Mouse (Mus musculus) myocyte (in vitro differentiated cells): ENCODE measurements around the gene Zfp853. TPM values are rescaled to one million over a fixed set of nuclear protein-coding genes. Genes with fewer than 3 reads are reported as not detected.

ENCODE experiments used
- H3K27me3 ChIP-seq: one replicate; pipeline ENCODE4 v1.6.1; 2011; ENCODE audit not compliant: control insufficient read depth, insufficient read depth, insufficient read length
- H3K36me3 ChIP-seq: one replicate; pipeline ENCODE4 v1.6.1; 2011; ENCODE audit not compliant: control insufficient read depth, insufficient read depth
- H3K4me2 ChIP-seq: one replicate; pipeline ENCODE4 v1.6.1; 2011; ENCODE audit warnings: low read depth, control low read depth
- H3K4me3 ChIP-seq: one replicate; pipeline ENCODE4 v1.5.1; 2011; ENCODE audit warnings: mild to moderate bottlenecking, control low read depth, moderate library complexity
- H3K79me2 ChIP-seq: one replicate; pipeline ENCODE4 v1.6.1; 2011; ENCODE audit not compliant: control insufficient read depth, insufficient read depth
- H3ac ChIP-seq: one replicate; pipeline ENCODE4 v1.6.1; 2011; ENCODE audit not compliant: control insufficient read depth, insufficient read length
- CEBPB ChIP-seq: IDR thresholded peaks from 2 replicates; pipeline ENCODE4 v1.6.1; 2011; ENCODE audit warnings: mild to moderate bottlenecking, moderate library complexity; ENCODE audit not compliant: poor library complexity, insufficient read depth, severe bottlenecking
- E2F4 ChIP-seq: IDR thresholded peaks from one replicate; pipeline ENCODE4 v1.6.1; 2011; ENCODE audit warnings: mild to moderate bottlenecking, control low read depth, moderate library complexity; ENCODE audit not compliant: insufficient read depth
- MAX ChIP-seq: IDR thresholded peaks from one replicate; pipeline ENCODE4 v1.6.1; 2011; ENCODE audit warnings: low read depth, mild to moderate bottlenecking, control low read depth
- MYOD1 ChIP-seq, 3 experiments: IDR thresholded peaks; one replicate each; pipeline ENCODE4 v1.6.1; 2011; ENCODE audit warnings: control low read depth in 2 of 3, low read depth in 2 of 3, mild to moderate bottlenecking in 2 of 3, moderate library complexity in 1 of 3; ENCODE audit not compliant: insufficient read length in 2 of 3, control insufficient read depth in 1 of 3
- MYOG ChIP-seq, 3 experiments: IDR thresholded peaks; one replicate each; pipeline ENCODE4 v1.6.1; 2011; ENCODE audit warnings: control low read depth in 2 of 3, low read depth in 2 of 3, mild to moderate bottlenecking in 2 of 3; ENCODE audit not compliant: insufficient read length in 2 of 3, control insufficient read depth in 1 of 3, insufficient read depth in 1 of 3
- POLR2A ChIP-seq: IDR thresholded peaks from one replicate; pipeline ENCODE4 v1.6.1; 2011; ENCODE audit warnings: low read depth, mild to moderate bottlenecking, control low read depth, moderate library complexity; ENCODE audit not compliant: insufficient read length
- POLR2AphosphoS2 ChIP-seq: IDR thresholded peaks from one replicate; pipeline ENCODE4 v1.6.1; 2011; ENCODE audit warnings: low read depth, control low read depth; ENCODE audit not compliant: insufficient read length
- REST ChIP-seq: IDR thresholded peaks from one replicate; pipeline ENCODE4 v1.6.1; 2011; ENCODE audit warnings: mild to moderate bottlenecking, control low read depth, moderate library complexity; ENCODE audit not compliant: insufficient read depth, insufficient read length
- SRF ChIP-seq: IDR thresholded peaks from one replicate; pipeline ENCODE4 v1.6.1; 2011; ENCODE audit warnings: low read depth; ENCODE audit not compliant: control insufficient read depth, insufficient read length
- TCF12 ChIP-seq: IDR thresholded peaks from one replicate; pipeline ENCODE4 v1.6.1; 2011; ENCODE audit warnings: mild to moderate bottlenecking, control low read depth; ENCODE audit not compliant: poor library complexity, insufficient read depth, severe bottlenecking
- TCF3 ChIP-seq: IDR thresholded peaks from one replicate; pipeline ENCODE4 v1.6.1; 2011; ENCODE audit warnings: low read depth, control low read depth; ENCODE audit not compliant: insufficient read length
- USF1 ChIP-seq: IDR thresholded peaks from one replicate; pipeline ENCODE4 v1.6.1; 2011; ENCODE audit warnings: low read depth, mild to moderate bottlenecking, control low read depth, moderate library complexity
- polyA plus RNA-seq: library from polyadenylated mRNA; unstranded; fragments of >200 nt; fragmentation: generic; extraction: Trizol; gene quantifications from one replicate; pipeline ENCODE4 v1.2.1, GENCODE M21; 2012; ENCODE audit warnings: missing spikeins

Gene Zfp853
- polyA plus RNA-seq, 1 experiment: 0.01 TPM

- TF ChIP-seq MAX (no peak), POLR2AphosphoS2 (no peak), TCF12 (no peak), REST (no peak), MYOG (IDR thresholded peaks at IDR 0.05; ENCODE audit: control insufficient read depth in 1 of 3, insufficient read depth in 1 of 3, insufficient read length in 2 of 3, low read depth in 2 of 3) (no peak), POLR2A (no peak), CEBPB (no peak), TCF3 (no peak), E2F4 (no peak)
- H3K79me2 ChIP-seq: no peaks in the 10 kb centered on the region
- H3ac ChIP-seq: no peak overlapping the region
- peaks cover 4% of the 10 kb centered on the region for H3K27me3 ChIP-seq
- H3K36me3 ChIP-seq: no peaks in the 10 kb centered on the region
- no peak overlapping the region for H3K4me3 ChIP-seq
- no peak overlapping the region for H3K4me2 ChIP-seq
Observed at GRCm38 (mm10) chr5:143287774-143288328, 5.6 kb downstream of the Zfp853 start.

- H3K79me2 ChIP-seq: no peaks in the 10 kb centered on the region
- H3K4me2 ChIP-seq: no peak overlapping the region
- peaks cover 4% of the 10 kb centered on the region for H3K27me3 ChIP-seq
- H3K36me3 ChIP-seq: no peaks in the 10 kb centered on the region
- no peak overlapping the region for H3K4me3 ChIP-seq
- TF ChIP-seq REST (no peak), USF1 (no peak), POLR2A (no peak), E2F4 (no peak), TCF3 (no peak), SRF (no peak), MYOG (IDR thresholded peaks at IDR 0.05; ENCODE audit: control insufficient read depth in 1 of 3, insufficient read depth in 1 of 3, insufficient read length in 2 of 3, low read depth in 2 of 3) (no peak), MAX (no peak), CEBPB (no peak), POLR2AphosphoS2 (no peak), MYOD1 (IDR thresholded peaks at IDR 0.05; ENCODE audit: control insufficient read depth in 1 of 3, insufficient read length in 2 of 3, low read depth in 2 of 3) (no peak), TCF12 (no peak)
- H3ac ChIP-seq: no peak overlapping the region
Observed at GRCm38 (mm10) chr5:143284762-143285161, 8.7 kb downstream of the Zfp853 start.

GRCm38 (mm10) chr5:143279247-143279646 lies 14.2 kb downstream of the Zfp853 start:
- no peak overlapping the region for H3ac ChIP-seq
- H3K36me3 ChIP-seq: no peaks in the 10 kb centered on the region
- TF ChIP-seq POLR2A: no peak
- no peak for TF ChIP-seq MAX
- TF ChIP-seq SRF: no peak
- no peak for TF ChIP-seq TCF3
- no peak for TF ChIP-seq MYOG (IDR thresholded peaks at IDR 0.05; ENCODE audit: control insufficient read depth in 1 of 3, insufficient read depth in 1 of 3, insufficient read length in 2 of 3, low read depth in 2 of 3)
- TF ChIP-seq E2F4: no peak
- TF ChIP-seq TCF12: no peak
- no peak for TF ChIP-seq USF1
- TF ChIP-seq CEBPB: no peak
- TF ChIP-seq MYOD1 (IDR thresholded peaks at IDR 0.05; ENCODE audit: control insufficient read depth in 1 of 3, insufficient read length in 2 of 3, low read depth in 2 of 3): no peak
- TF ChIP-seq REST: no peak
- no peak for TF ChIP-seq POLR2AphosphoS2
- H3K27me3 ChIP-seq: no peaks in the 10 kb centered on the region
- no peak overlapping the region for H3K4me2 ChIP-seq
- no peak overlapping the region for H3K4me3 ChIP-seq
- H3K79me2 ChIP-seq: no peaks in the 10 kb centered on the region

DNA sequence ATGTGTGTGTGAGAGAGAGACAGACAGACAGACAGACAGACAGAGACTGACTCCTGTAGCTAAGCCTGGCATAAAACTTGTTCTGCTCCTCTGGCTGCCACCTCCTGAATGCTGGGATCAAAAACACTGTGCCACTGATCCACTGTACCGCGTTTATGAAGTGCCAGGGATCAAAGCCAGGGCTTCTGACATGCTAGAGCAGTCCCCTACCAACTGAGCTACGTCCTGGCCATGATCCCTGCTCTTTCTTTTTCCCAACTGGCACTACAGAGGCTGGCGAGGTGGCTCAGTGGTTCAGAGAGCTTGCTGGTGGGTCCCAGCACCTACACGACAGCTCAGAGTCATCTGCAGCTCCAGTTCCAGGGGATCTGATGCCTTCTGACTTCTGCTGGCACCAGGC lies 17.7 kb downstream of the Zfp853 start:
- H3K4me3 ChIP-seq: no peak overlapping the region
- TF ChIP-seq USF1 (no peak), CEBPB (no peak), E2F4 (no peak), MYOD1 (IDR thresholded peaks at IDR 0.05; ENCODE audit: control insufficient read depth in 1 of 3, insufficient read length in 2 of 3, low read depth in 2 of 3) (no peak), MAX (no peak)
- H3K27me3 ChIP-seq: no peaks in the 10 kb centered on the region
- no peak overlapping the region for H3K4me2 ChIP-seq
- H3ac ChIP-seq: no peak overlapping the region
- H3K79me2 ChIP-seq: no peaks in the 10 kb centered on the region
- H3K36me3 ChIP-seq: no peaks in the 10 kb centered on the region
